Mouse (Mus musculus): ENCODE measurements around the gene Xkr8.
"Not testable (repeated sequence)": the region's sequence is repeated elsewhere in the genome, so short reads cannot be mapped to it uniquely, and the experiment has no call there.

Xkr8 gene

GRCm38 (mm10) chr4:132732148-132732684 lies at the start of gene Xkr8:
Xkr8 (minus strand) TSS chr4:132732546.
- no peak for DNase-seq (ENCODE audit: extremely low read depth, low read depth)

GRCm38 (mm10) chr4:132780288-132780687 lies 47.9 kb upstream of the Xkr8 start:
- DNase-seq (ENCODE audit: extremely low read depth, low read depth) = no peak

GRCm38 (mm10) chr4:132778562-132779201 lies 46.3 kb upstream of the Xkr8 start:
- DNase-seq (ENCODE audit: extremely low read depth, low read depth) = no peak

- no peak for DNase-seq (ENCODE audit: extremely low read depth, low read depth)
These were observed 44.4 kb upstream of the Xkr8 start for GRCm38 (mm10) chr4:132776764-132777163.

- no peak for DNase-seq (ENCODE audit: extremely low read depth, low read depth)
These were observed 42.6 kb upstream of the Xkr8 start for GRCm38 (mm10) chr4:132774905-132775304.

GRCm38 (mm10) chr4:132771776-132772175 lies 39.4 kb upstream of the Xkr8 start:
- DNase-seq (ENCODE audit: extremely low read depth, low read depth) = no peak

GRCm38 (mm10) chr4:132767914-132768876 lies 35.8 kb upstream of the Xkr8 start, which contains the start of gene Rpa2:
Rpa2 (plus strand) TSS chr4:132768332.
- DNase-seq (ENCODE audit: extremely low read depth, low read depth) = peak; percentile 100

GRCm38 (mm10) chr4:132763125-132763524 lies 30.8 kb upstream of the Xkr8 start:
- not testable (repeated sequence) for DNase-seq (ENCODE audit: extremely low read depth, low read depth)

GRCm38 (mm10) chr4:132762602-132763001 lies 30.3 kb upstream of the Xkr8 start:
- DNase-seq (ENCODE audit: extremely low read depth, low read depth) = no peak

- DNase-seq (ENCODE audit: extremely low read depth, low read depth) = no peak
These were observed 27.9 kb upstream of the Xkr8 start for GRCm38 (mm10) chr4:132760296-132760695.

- DNase-seq (ENCODE audit: extremely low read depth, low read depth) = no peak
These were observed 25.4 kb upstream of the Xkr8 start for GRCm38 (mm10) chr4:132757633-132758351.

GRCm38 (mm10) chr4:132756974-132757373 lies 24.6 kb upstream of the Xkr8 start, which contains the start of gene Smpdl3b:
Smpdl3b (minus strand) TSS chr4:132757252.
- DNase-seq (ENCODE audit: extremely low read depth, low read depth) = no peak

GRCm38 (mm10) chr4:132752992-132753391 lies 20.6 kb upstream of the Xkr8 start:
- DNase-seq (ENCODE audit: extremely low read depth, low read depth) = no peak

GRCm38 (mm10) chr4:132749258-132749982 lies 17.1 kb upstream of the Xkr8 start:
- no peak for DNase-seq (ENCODE audit: extremely low read depth, low read depth)

- no peak for DNase-seq (ENCODE audit: extremely low read depth, low read depth)
These were observed 16.4 kb upstream of the Xkr8 start for GRCm38 (mm10) chr4:132748778-132749177.

- no peak for DNase-seq (ENCODE audit: extremely low read depth, low read depth)
These were observed 15.4 kb upstream of the Xkr8 start for GRCm38 (mm10) chr4:132747664-132748259.

GRCm38 (mm10) chr4:132746911-132747517 lies 14.7 kb upstream of the Xkr8 start:
- DNase-seq (ENCODE audit: extremely low read depth, low read depth) = no peak

- no peak for DNase-seq (ENCODE audit: extremely low read depth, low read depth)
These were observed 11.9 kb upstream of the Xkr8 start for GRCm38 (mm10) chr4:132743992-132744911.

- DNase-seq (ENCODE audit: extremely low read depth, low read depth) = no peak
These were observed 9.1 kb upstream of the Xkr8 start for GRCm38 (mm10) chr4:132741491-132741890.
